Mouse (Mus musculus) E14TG2a.4 (cell line): Measurements from ENCODE around the gene Dnaaf2.

Experiments
- CTCF ChIP-seq: conservative IDR thresholded peaks from 2 replicates; pipeline ENCODE4 v1.5.1; 2014; ENCODE audit warnings: low read length
- NANOG ChIP-seq: IDR thresholded peaks from 2 replicates; pipeline ENCODE4 v1.6.1; 2014; ENCODE audit warnings: borderline replicate concordance, low read length, mixed read lengths
- POU5F1 ChIP-seq: IDR thresholded peaks from 2 replicates; pipeline ENCODE4 v1.6.1; 2014; ENCODE audit warnings: low read length, borderline replicate concordance

DNA sequence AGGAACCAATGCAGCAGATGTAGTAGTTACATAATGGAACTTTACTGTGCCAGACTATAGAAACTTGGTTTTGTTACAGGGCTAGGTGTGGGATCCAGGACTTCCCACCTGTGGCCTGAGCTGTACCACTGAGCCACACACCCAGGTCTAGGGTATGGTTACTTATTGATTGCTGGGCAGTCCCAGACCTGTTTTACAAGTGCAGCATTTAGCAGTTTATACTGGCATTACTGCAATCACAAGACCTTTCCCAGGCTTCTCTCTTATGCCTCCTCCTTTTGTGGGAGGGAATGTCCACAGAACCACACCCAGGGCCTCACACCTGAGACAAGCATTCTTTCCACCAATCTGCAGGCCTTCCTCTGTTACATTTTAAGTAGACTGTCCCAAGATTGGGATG is 756 bp upstream of the Dnaaf2 start:
- TF ChIP-seq CTCF (no peak), POU5F1 (no peak), NANOG (no peak)
